Mouse (Mus musculus): Measurements from ENCODE around the gene Tcf7l2. TPM values are rescaled to one million over a fixed set of nuclear protein-coding genes. Genes with fewer than 3 reads are reported as not detected.

Tcf7l2 gene
- polyA plus RNA-seq, 1 experiment from 2014 or later: 45.6 TPM

GRCm38 (mm10) chr19:55926858-55927673, 185.4 kb downstream of the Tcf7l2 start:
- no peak overlapping the region for H3K27ac ChIP-seq (ENCODE audit: low read length)
- no peaks in the 10 kb centered on the region for H3K4me1 ChIP-seq (ENCODE audit: control insufficient read depth, insufficient read depth, low read length)
- no peaks in the 10 kb centered on the region for H3K9me3 ChIP-seq (replicated peaks; ENCODE audit: control insufficient read depth, low read length)
- no peaks in the 10 kb centered on the region for H3K27me3 ChIP-seq (ENCODE audit: control insufficient read depth, insufficient read depth, low read length)
- ATAC-seq (replicated peaks; ENCODE audit: extremely low read depth, insufficient read depth, low FRiP score): no peak
- peaks cover 20% of the 10 kb centered on the region for H3K36me3 ChIP-seq (ENCODE audit: control insufficient read depth, insufficient read depth)
- H3K4me3 ChIP-seq (ENCODE audit: low read length): no peak overlapping the region
- no peak overlapping the region for H3K4me2 ChIP-seq (ENCODE audit: low read depth, low read length)
- H3K9ac ChIP-seq (ENCODE audit: low read length): no peak overlapping the region
- WGBS: 86% methylated on average over 16 of the region's 16 CpGs

- no peak overlapping the region for H3K4me3 ChIP-seq (ENCODE audit: low read length)
- no peak overlapping the region for H3K4me2 ChIP-seq (ENCODE audit: low read depth, low read length)
- no peaks in the 10 kb centered on the region for H3K4me1 ChIP-seq (ENCODE audit: control insufficient read depth, insufficient read depth, low read length)
- H3K27me3 ChIP-seq (ENCODE audit: control insufficient read depth, insufficient read depth, low read length): no peaks in the 10 kb centered on the region
- no peak for ATAC-seq (replicated peaks; ENCODE audit: extremely low read depth, insufficient read depth, low FRiP score)
- peaks cover 18% of the 10 kb centered on the region for H3K36me3 ChIP-seq (ENCODE audit: control insufficient read depth, insufficient read depth)
- H3K9me3 ChIP-seq (replicated peaks; ENCODE audit: control insufficient read depth, low read length): no peaks in the 10 kb centered on the region
- H3K9ac ChIP-seq (ENCODE audit: low read length): no peak overlapping the region
- WGBS: 82% methylated on average over 9 of the region's 9 CpGs
- H3K27ac ChIP-seq (ENCODE audit: low read length): no peak overlapping the region
These were observed 186.0 kb downstream of the Tcf7l2 start for GRCm38 (mm10) chr19:55927674-55928061.

- Histone ChIP-seq H3K4me1 (ENCODE audit: control insufficient read depth, insufficient read depth, low read length) (no peaks in the 10 kb centered on the region), H3K36me3 (ENCODE audit: control insufficient read depth, insufficient read depth) (peaks cover 18% of the 10 kb centered on the region), H3K27me3 (ENCODE audit: control insufficient read depth, insufficient read depth, low read length) (no peaks in the 10 kb centered on the region), H3K27ac (ENCODE audit: low read length) (no peak overlapping the region), H3K4me2 (ENCODE audit: low read depth, low read length) (no peak overlapping the region), H3K9ac (ENCODE audit: low read length) (no peak overlapping the region), H3K9me3 (replicated peaks; ENCODE audit: control insufficient read depth, low read length) (no peaks in the 10 kb centered on the region), H3K4me3 (ENCODE audit: low read length) (no peak overlapping the region)
- no peak for ATAC-seq (replicated peaks; ENCODE audit: extremely low read depth, insufficient read depth, low FRiP score)
- WGBS: 86% methylated on average over 5 of the region's 5 CpGs
These were observed 187.1 kb downstream of the Tcf7l2 start for GRCm38 (mm10) chr19:55928674-55929073.

DNA sequence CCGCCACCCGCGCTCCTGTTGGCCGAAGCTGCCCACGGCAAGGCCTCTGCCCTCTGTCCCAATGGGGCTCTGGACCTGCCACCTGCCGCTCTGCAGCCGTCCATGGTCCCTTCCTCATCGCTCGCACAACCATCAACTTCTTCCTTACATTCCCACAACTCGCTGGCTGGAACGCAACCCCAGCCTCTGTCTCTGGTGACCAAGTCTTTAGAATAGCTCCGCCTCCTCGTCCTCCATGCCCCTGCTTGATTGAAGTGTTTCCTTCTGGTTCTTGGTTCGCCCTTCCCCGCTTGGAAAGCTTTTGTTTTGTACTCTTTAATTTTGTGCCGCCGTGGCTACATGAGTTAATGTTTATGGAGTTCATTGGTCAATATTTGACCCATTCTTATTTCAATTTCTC, 190.0 kb downstream of the Tcf7l2 start:
- H3K27ac ChIP-seq (ENCODE audit: low read length): no peak overlapping the region
- no peaks in the 10 kb centered on the region for H3K9me3 ChIP-seq (replicated peaks; ENCODE audit: control insufficient read depth, low read length)
- no peak for ATAC-seq (replicated peaks; ENCODE audit: extremely low read depth, insufficient read depth, low FRiP score)
- H3K4me3 ChIP-seq (ENCODE audit: low read length): no peak overlapping the region
- H3K36me3 ChIP-seq (ENCODE audit: control insufficient read depth, insufficient read depth): peaks cover 18% of the 10 kb centered on the region
- H3K4me1 ChIP-seq (ENCODE audit: control insufficient read depth, insufficient read depth, low read length): peaks cover 7% of the 10 kb centered on the region
- no peak overlapping the region for H3K9ac ChIP-seq (ENCODE audit: low read length)
- H3K27me3 ChIP-seq (ENCODE audit: control insufficient read depth, insufficient read depth, low read length): no peaks in the 10 kb centered on the region
- 95% methylated on average over 17 of the region's 17 CpGs for WGBS
- no peak overlapping the region for H3K4me2 ChIP-seq (ENCODE audit: low read depth, low read length)

DNA sequence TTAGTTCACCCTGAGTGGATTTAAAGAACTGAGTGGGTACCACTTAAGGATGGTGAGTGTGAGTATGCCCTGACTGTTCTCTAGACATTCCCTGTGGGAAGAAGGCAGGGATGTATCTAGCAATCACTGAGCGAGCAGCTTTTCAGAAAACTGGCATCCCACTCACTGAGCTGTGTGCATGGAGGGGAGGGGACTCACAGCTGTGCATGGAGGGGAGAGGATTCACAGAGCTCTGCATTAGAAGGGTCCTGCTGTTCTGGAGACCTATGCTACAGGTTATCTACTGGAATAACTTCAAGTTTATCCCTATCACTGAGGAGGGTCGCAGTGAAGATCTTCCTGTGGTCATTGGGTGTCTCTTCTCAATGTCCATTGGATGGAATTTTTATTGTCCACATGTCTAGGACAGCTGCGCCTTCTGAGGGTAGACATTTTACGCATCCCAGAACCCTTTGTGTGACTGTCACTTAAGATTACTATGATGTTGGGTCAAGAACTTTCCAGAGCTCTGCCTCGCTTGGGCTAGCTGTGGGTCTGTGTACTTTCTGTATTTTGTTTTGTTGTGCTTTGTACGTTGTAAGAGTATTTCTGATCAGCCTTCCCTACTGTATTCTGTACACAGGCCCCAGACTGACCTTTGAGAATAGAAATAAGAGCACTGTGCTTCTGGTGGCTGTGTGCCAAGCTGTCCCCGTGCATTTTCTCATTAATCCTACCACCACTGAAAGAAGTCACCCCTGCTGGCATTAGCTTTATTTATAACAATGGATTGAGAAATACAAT, 192.5 kb downstream of the Tcf7l2 start:
- Histone ChIP-seq H3K4me1 (ENCODE audit: control insufficient read depth, insufficient read depth, low read length) (peaks cover 7% of the 10 kb centered on the region), H3K9ac (ENCODE audit: low read length) (no peak overlapping the region), H3K4me3 (ENCODE audit: low read length) (no peak overlapping the region), H3K4me2 (ENCODE audit: low read depth, low read length) (no peak overlapping the region), H3K27ac (ENCODE audit: low read length) (0 out of 2 replicates have a peak overlapping the region, but pooled peaks have one; percentile 1), H3K27me3 (ENCODE audit: control insufficient read depth, insufficient read depth, low read length) (no peaks in the 10 kb centered on the region), H3K9me3 (replicated peaks; ENCODE audit: control insufficient read depth, low read length) (no peaks in the 10 kb centered on the region), H3K36me3 (ENCODE audit: control insufficient read depth, insufficient read depth) (peaks cover 8% of the 10 kb centered on the region)
- WGBS: 64% methylated on average over 7 of the region's 7 CpGs
- ATAC-seq (replicated peaks; ENCODE audit: extremely low read depth, insufficient read depth, low FRiP score): peak; percentile 10; the same call in 1 of the 2 replicates

DNA sequence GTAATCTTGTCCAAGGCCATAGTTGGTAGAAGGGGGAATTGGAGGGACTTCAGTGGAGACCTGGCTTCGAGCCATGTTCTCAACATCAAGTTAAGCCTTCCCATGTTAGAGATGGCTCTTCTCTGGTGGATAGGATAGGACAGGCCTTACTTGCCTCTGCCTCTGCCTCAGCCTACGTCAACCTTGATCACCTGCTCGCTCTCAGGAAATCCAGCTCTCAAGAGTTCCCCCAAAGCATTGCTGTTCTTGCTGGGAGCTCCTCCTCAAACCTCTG, 193.0 kb downstream of the Tcf7l2 start:
- 68% methylated on average over 3 of the region's 3 CpGs for WGBS
- Histone ChIP-seq H3K4me3 (ENCODE audit: low read length) (no peak overlapping the region), H3K27ac (ENCODE audit: low read length) (no peak overlapping the region), H3K4me1 (ENCODE audit: control insufficient read depth, insufficient read depth, low read length) (peaks cover 7% of the 10 kb centered on the region), H3K4me2 (ENCODE audit: low read depth, low read length) (no peak overlapping the region), H3K9me3 (replicated peaks; ENCODE audit: control insufficient read depth, low read length) (no peaks in the 10 kb centered on the region), H3K27me3 (ENCODE audit: control insufficient read depth, insufficient read depth, low read length) (no peaks in the 10 kb centered on the region), H3K36me3 (ENCODE audit: control insufficient read depth, insufficient read depth) (peaks cover 8% of the 10 kb centered on the region), H3K9ac (ENCODE audit: low read length) (no peak overlapping the region)
- ATAC-seq (replicated peaks; ENCODE audit: extremely low read depth, insufficient read depth, low FRiP score): no peak

DNA sequence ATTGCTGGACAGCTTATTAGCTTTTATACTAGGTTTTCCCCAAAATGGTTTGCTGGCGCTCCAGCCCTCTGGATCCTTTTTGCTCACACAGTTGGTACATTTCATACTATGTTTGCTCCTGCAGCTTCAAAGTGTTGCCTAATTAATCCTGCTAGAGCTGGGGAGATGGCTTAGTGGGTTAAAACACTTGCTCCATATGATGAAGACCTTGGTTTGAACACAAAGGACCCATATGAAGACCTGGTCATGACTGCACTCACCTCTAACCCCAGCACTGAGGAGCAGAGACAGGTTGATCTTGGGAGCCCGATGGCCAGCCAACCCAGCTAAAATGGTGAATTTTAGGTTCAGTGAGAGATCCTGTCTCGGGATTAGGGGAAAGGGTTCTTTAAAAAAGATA, 195.4 kb downstream of the Tcf7l2 start:
- Histone ChIP-seq H3K9me3 (replicated peaks; ENCODE audit: control insufficient read depth, low read length) (no peaks in the 10 kb centered on the region), H3K27ac (ENCODE audit: low read length) (no peak overlapping the region), H3K27me3 (ENCODE audit: control insufficient read depth, insufficient read depth, low read length) (no peaks in the 10 kb centered on the region), H3K4me1 (ENCODE audit: control insufficient read depth, insufficient read depth, low read length) (peaks cover 9% of the 10 kb centered on the region), H3K4me2 (ENCODE audit: low read depth, low read length) (no peak overlapping the region), H3K9ac (ENCODE audit: low read length) (no peak overlapping the region), H3K4me3 (ENCODE audit: low read length) (no peak overlapping the region), H3K36me3 (ENCODE audit: control insufficient read depth, insufficient read depth) (no peaks in the 10 kb centered on the region)
- 83% methylated on average over 3 of the region's 3 CpGs for WGBS
- ATAC-seq (replicated peaks; ENCODE audit: extremely low read depth, insufficient read depth, low FRiP score): no peak

GRCm38 (mm10) chr19:55938254-55939046, 196.8 kb downstream of the Tcf7l2 start:
- H3K4me2 ChIP-seq (ENCODE audit: low read depth, low read length): no peak overlapping the region
- no peaks in the 10 kb centered on the region for H3K9me3 ChIP-seq (replicated peaks; ENCODE audit: control insufficient read depth, low read length)
- H3K4me1 ChIP-seq (ENCODE audit: control insufficient read depth, insufficient read depth, low read length): peaks cover 9% of the 10 kb centered on the region
- 83% methylated on average over 21 of the region's 21 CpGs for WGBS
- no peaks in the 10 kb centered on the region for H3K36me3 ChIP-seq (ENCODE audit: control insufficient read depth, insufficient read depth)
- no peak for ATAC-seq (replicated peaks; ENCODE audit: extremely low read depth, insufficient read depth, low FRiP score)
- no peak overlapping the region for H3K9ac ChIP-seq (ENCODE audit: low read length)
- no peak overlapping the region for H3K27ac ChIP-seq (ENCODE audit: low read length)
- no peak overlapping the region for H3K4me3 ChIP-seq (ENCODE audit: low read length)
- no peaks in the 10 kb centered on the region for H3K27me3 ChIP-seq (ENCODE audit: control insufficient read depth, insufficient read depth, low read length)

GRCm38 (mm10) chr19:55939090-55939489, 197.5 kb downstream of the Tcf7l2 start:
- Histone ChIP-seq H3K4me2 (ENCODE audit: low read depth, low read length) (no peak overlapping the region), H3K9ac (ENCODE audit: low read length) (no peak overlapping the region), H3K4me1 (ENCODE audit: control insufficient read depth, insufficient read depth, low read length) (peaks cover 8% of the 10 kb centered on the region), H3K27ac (ENCODE audit: low read length) (no peak overlapping the region), H3K4me3 (ENCODE audit: low read length) (no peak overlapping the region), H3K27me3 (ENCODE audit: control insufficient read depth, insufficient read depth, low read length) (no peaks in the 10 kb centered on the region), H3K36me3 (ENCODE audit: control insufficient read depth, insufficient read depth) (no peaks in the 10 kb centered on the region), H3K9me3 (replicated peaks; ENCODE audit: control insufficient read depth, low read length) (no peaks in the 10 kb centered on the region)
- ATAC-seq (replicated peaks; ENCODE audit: extremely low read depth, insufficient read depth, low FRiP score): no peak
- 71% methylated on average over 5 of the region's 5 CpGs for WGBS

Measured in heart, embryonic 16.5 days (tissue).